In genomic region chr8:46739003-46739949, GRCm38 (mm10) we compare ENCODE assay signal across 8 mouse cellular contexts. TPM values are rescaled to one million over a fixed set of nuclear protein-coding genes. Genes with fewer than 3 reads are reported as not detected.
DNase-seq lines count a peak whose midpoint lies in the region; ATAC-seq lines count a peak whose summit lies in the region.

TSS of gene Irf2 (plus strand) at chr8:46739732.

- H3K4me2 ChIP-seq in hindbrain, embryonic 13.5 days: peak within 1 kb of the TSS; percentile 84

- DNase-seq in T-cell, adult 2 months (ENCODE audit: low spot score): peak; percentile 95
- peak; percentile 75 to 84 for DNase-seq in cerebellum, postnatal 25 days
- DNase-seq in frontal cortex, postnatal 14 days (ENCODE audit: low spot score in 2 of 2): peak; percentile 67 to 72
- DNase-seq in layer of hippocampus, postnatal 36 days: peak; percentile 72 to 73
- peak; percentile 95 for DNase-seq in lung, postnatal 36 days
- DNase-seq in retina, embryonic 14.5 days (ENCODE audit: low spot score): peak; percentile 82
- DNase-seq in thymus, postnatal 36 days: peak; percentile 90 to 94

- H3K4me3 ChIP-seq in hindbrain, embryonic 13.5 days: peak within 1 kb of the TSS; percentile 92

- peak; percentile 65 for ATAC-seq in hindbrain, embryonic 13.5 days (ENCODE audit: low FRiP score)

- no peaks in the 10 kb centered on the region for H3K9me3 ChIP-seq in hindbrain, embryonic 13.5 days

- no peaks in the 10 kb centered on the region for H3K36me3 ChIP-seq in hindbrain, embryonic 13.5 days

- under 1% methylated on average over 48 of the region's 51 CpGs for WGBS in hindbrain, embryonic 13.5 days

- H3K4me1 ChIP-seq in hindbrain, embryonic 13.5 days (replicated peaks): peaks cover 22% of the 10 kb centered on the region

- H3K9ac ChIP-seq in hindbrain, embryonic 13.5 days: peak within 1 kb of the TSS; percentile 98

- 0 out of 2 replicates have a peak, but pooled peaks cover 2% of the 10 kb centered on the region for H3K27me3 ChIP-seq in hindbrain, embryonic 13.5 days

- peak within 1 kb of the TSS; percentile 93 for H3K27ac ChIP-seq in hindbrain, embryonic 13.5 days

RNA-seq across cellular contexts. Expression of gene Irf2, which starts in this region (rescaled TPM):
- 9.3 and 11.6 TPM in 2 replicates for polyA plus RNA-seq in hindbrain, embryonic 13.5 days (2015; fragmentation: Nextera tagmentation; extraction: Ambion mirVana)
- 10 to 100 TPM; 61.8 to 62.2 TPM for total RNA-seq in layer of hippocampus, postnatal 36 days (2021)

Comparison
In these comparisons a context has a peak if more than half of its experiments do, and no peak if none do; other contexts are left out.
1. Peak in every context shown above with its lines: DNase-seq, ATAC-seq, H3K4me3 ChIP-seq and H3K27ac ChIP-seq.